Mouse (Mus musculus): ENCODE data around the gene Dad1.

DNA sequence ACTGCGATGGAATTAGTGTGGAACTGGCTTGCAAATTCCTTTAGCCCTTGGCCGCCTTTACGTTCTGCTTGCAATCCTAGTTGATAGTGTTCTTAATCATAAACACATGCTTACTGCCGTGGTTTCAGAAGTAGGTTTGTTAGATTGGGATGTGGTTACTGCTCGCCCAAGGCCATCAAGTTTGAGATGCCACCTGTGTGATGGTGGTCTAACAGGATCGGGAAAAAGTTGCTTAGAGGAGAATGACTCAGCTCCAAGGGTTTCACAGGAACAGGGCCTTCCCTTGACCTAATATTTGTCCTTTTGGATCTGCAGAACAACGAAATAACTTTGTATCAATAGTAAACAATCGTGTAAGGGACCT, 5.8 kb upstream of the Dad1 start:
- TF ChIP-seq CTCF (IDR thresholded peaks at IDR 0.05; ENCODE audit: low read depth, low read length): no peak
- no peak for TF ChIP-seq POLR2A (IDR thresholded peaks at IDR 0.05; ENCODE audit: borderline replicate concordance, low read depth, low read length)

All from bone marrow macrophage, adult 2 months (primary cell).